Mouse (Mus musculus) myocyte (in vitro differentiated cells): ENCODE results near the gene Tef.

Experiments used
- E2F4 ChIP-seq: IDR thresholded peaks from one replicate; pipeline ENCODE4 v1.6.1; 2011; ENCODE audit warnings: mild to moderate bottlenecking, control low read depth, moderate library complexity; ENCODE audit not compliant: insufficient read depth
- MAX ChIP-seq: IDR thresholded peaks from one replicate; pipeline ENCODE4 v1.6.1; 2011; ENCODE audit warnings: low read depth, mild to moderate bottlenecking, control low read depth
- MYOD1 ChIP-seq, 3 experiments: IDR thresholded peaks; one replicate each; pipeline ENCODE4 v1.6.1; 2011; ENCODE audit warnings: control low read depth in 2 of 3, low read depth in 2 of 3, mild to moderate bottlenecking in 2 of 3, moderate library complexity in 1 of 3; ENCODE audit not compliant: insufficient read length in 2 of 3, control insufficient read depth in 1 of 3
- POLR2A ChIP-seq: IDR thresholded peaks from one replicate; pipeline ENCODE4 v1.6.1; 2011; ENCODE audit warnings: low read depth, mild to moderate bottlenecking, control low read depth, moderate library complexity; ENCODE audit not compliant: insufficient read length
- REST ChIP-seq: IDR thresholded peaks from one replicate; pipeline ENCODE4 v1.6.1; 2011; ENCODE audit warnings: mild to moderate bottlenecking, control low read depth, moderate library complexity; ENCODE audit not compliant: insufficient read depth, insufficient read length
- TCF3 ChIP-seq: IDR thresholded peaks from one replicate; pipeline ENCODE4 v1.6.1; 2011; ENCODE audit warnings: low read depth, control low read depth; ENCODE audit not compliant: insufficient read length
- USF1 ChIP-seq: IDR thresholded peaks from one replicate; pipeline ENCODE4 v1.6.1; 2011; ENCODE audit warnings: low read depth, mild to moderate bottlenecking, control low read depth, moderate library complexity

DNA sequence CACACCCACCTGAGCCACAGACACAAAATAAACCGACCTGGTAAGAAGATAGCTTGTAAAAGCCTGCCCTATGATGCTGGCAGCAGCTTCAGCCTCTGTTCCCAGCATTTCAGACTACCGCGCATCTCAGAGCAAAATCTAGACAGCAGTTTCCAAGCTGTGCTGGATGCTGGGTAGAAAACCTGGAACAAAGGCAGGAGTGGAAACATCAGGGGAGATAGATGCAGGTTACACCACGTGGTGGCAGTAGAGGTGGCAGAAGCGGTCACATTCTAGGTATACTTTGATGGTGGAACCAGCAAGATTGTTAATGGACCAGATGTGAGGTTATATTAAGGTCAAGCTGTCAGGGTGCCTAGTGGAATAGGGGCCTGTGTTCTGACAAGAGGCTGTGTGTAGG is 17.5 kb upstream of the Tef start:
- TF ChIP-seq USF1 = no peak
- TF ChIP-seq E2F4 = no peak
- TF ChIP-seq REST = no peak
- TF ChIP-seq MAX = no peak
- no peak for TF ChIP-seq POLR2A
- no peak for TF ChIP-seq TCF3
- TF ChIP-seq MYOD1 (IDR thresholded peaks at IDR 0.05; ENCODE audit: control insufficient read depth in 1 of 3, insufficient read length in 2 of 3, low read depth in 2 of 3) = no peak
